Mouse (Mus musculus) cerebellum, adult 2 months (tissue): ENCODE data around the gene Srxn1.

Experiments
- CTCF ChIP-seq: fragments of 200-500 bp; IDR thresholded peaks from 2 replicates; pipeline ENCODE4 v1.5.1; 2011; ENCODE audit warnings: low read depth, mild to moderate bottlenecking, control low read depth, low read length, moderate library complexity, borderline replicate concordance; ENCODE audit not compliant: insufficient read depth
- POLR2A ChIP-seq: fragments of 200-500 bp; IDR thresholded peaks from 2 replicates; pipeline ENCODE4 v1.6.1; 2011; ENCODE audit warnings: low read length, control low read depth, borderline replicate concordance; ENCODE audit not compliant: insufficient read depth

- no peak for TF ChIP-seq POLR2A
- TF ChIP-seq CTCF, result no peak
Measured at GRCm38 (mm10) chr2:152099538-152099937, 5.8 kb upstream of the Srxn1 start.
